Mouse (Mus musculus) A20 (cell line): ENCODE data around the gene Hic1.

ENCODE experiments used
- DNase-seq: peaks from one replicate; pipeline ENCODE4 v3.0.0-alpha.2; 2011; ENCODE audit warnings: low read depth, low spot score

Gene Hic1

GRCm38 (mm10) chr11:75169405-75170080 is at the start of gene Hic1:
Gene Hic1 (minus strand): TSS chr11:75169519.
- no peak for DNase-seq

- DNase-seq, result no peak
These were observed 45.0 kb upstream of the Hic1 start for GRCm38 (mm10) chr11:75214081-75214950.

- no peak for DNase-seq
These were observed 44.2 kb upstream of the Hic1 start for GRCm38 (mm10) chr11:75213372-75214080.

- no peak for DNase-seq
These were observed 43.6 kb upstream of the Hic1 start for GRCm38 (mm10) chr11:75212876-75213275.

GRCm38 (mm10) chr11:75212031-75212667 is 42.8 kb upstream of the Hic1 start:
- DNase-seq, result no peak

GRCm38 (mm10) chr11:75210755-75211154 is 41.4 kb upstream of the Hic1 start:
- no peak for DNase-seq

GRCm38 (mm10) chr11:75210093-75210492 is 40.8 kb upstream of the Hic1 start:
- no peak for DNase-seq

- DNase-seq, result no peak
These were observed 40.0 kb upstream of the Hic1 start for GRCm38 (mm10) chr11:75209363-75209762.

GRCm38 (mm10) chr11:75206347-75206746 is 37.0 kb upstream of the Hic1 start:
- DNase-seq, result peak; percentile 68

- DNase-seq, result no peak
These were observed 35.2 kb upstream of the Hic1 start for GRCm38 (mm10) chr11:75204472-75204871.

- DNase-seq, result no peak
These were observed 34.6 kb upstream of the Hic1 start for GRCm38 (mm10) chr11:75203926-75204325.

- DNase-seq, result no peak
These were observed 32.4 kb upstream of the Hic1 start for GRCm38 (mm10) chr11:75201721-75202120.

- no peak for DNase-seq
These were observed 31.6 kb upstream of the Hic1 start for GRCm38 (mm10) chr11:75200935-75201334.

- peak; percentile 46 for DNase-seq
These were observed 30.6 kb upstream of the Hic1 start for GRCm38 (mm10) chr11:75199951-75200350.

GRCm38 (mm10) chr11:75198792-75199191 is 29.5 kb upstream of the Hic1 start:
- DNase-seq, result no peak

- peak; percentile 30 for DNase-seq
These were observed 28.6 kb upstream of the Hic1 start for GRCm38 (mm10) chr11:75197956-75198355.

GRCm38 (mm10) chr11:75196131-75196530 is 26.8 kb upstream of the Hic1 start:
- no peak for DNase-seq

- DNase-seq, result peak; percentile 55
These were observed 25.6 kb upstream of the Hic1 start for GRCm38 (mm10) chr11:75194850-75195461.

- no peak for DNase-seq
These were observed 25.0 kb upstream of the Hic1 start for GRCm38 (mm10) chr11:75194121-75194849.

- DNase-seq, result no peak
These were observed 24.1 kb upstream of the Hic1 start, which contains the start of gene Rtn4rl1 for GRCm38 (mm10) chr11:75193256-75194071. Gene Rtn4rl1 (plus strand): TSS chr11:75193783.
